Mouse (Mus musculus) lung, postnatal 0 days (tissue): ENCODE measurements around the gene Nab2.

Experiments
- CTCF ChIP-seq: IDR thresholded peaks from 2 replicates; pipeline ENCODE4 v1.5.1; 2016; ENCODE audit warnings: antibody characterized with exemption, mild to moderate bottlenecking
- EP300 ChIP-seq: IDR thresholded peaks from 2 replicates; pipeline ENCODE4 v1.6.1; 2016; ENCODE audit warnings: antibody characterized with exemption, mild to moderate bottlenecking, control low read depth

- no peak for TF ChIP-seq CTCF
- no peak for TF ChIP-seq EP300
Observed at GRCm38 (mm10) chr10:127620406-127621190, 47.8 kb downstream of the Nab2 start, which contains the start of gene Lrp1.
